Mouse (Mus musculus) ES-E14 (cell line): ENCODE measurements around the gene Epas1.

Experiments used
- HCFC1 ChIP-seq: IDR thresholded peaks from 2 replicates; pipeline ENCODE4 v1.6.1; 2012; ENCODE audit warnings: low read length, inconsistent platforms, borderline replicate concordance; ENCODE audit not compliant: insufficient read depth
- MAFK ChIP-seq: IDR thresholded peaks from 2 replicates; pipeline ENCODE4 v1.6.1; 2014; ENCODE audit warnings: mild to moderate bottlenecking, low read depth, low read length, inconsistent platforms; ENCODE audit not compliant: insufficient read depth
- ZC3H11A ChIP-seq: IDR thresholded peaks from 2 replicates; pipeline ENCODE4 v1.6.1; 2012; ENCODE audit warnings: low read depth, mild to moderate bottlenecking, inconsistent platforms, low read length, borderline replicate concordance
- ZNF384 ChIP-seq: IDR thresholded peaks from 2 replicates; pipeline ENCODE4 v1.6.1; 2012; ENCODE audit warnings: low read depth, low read length, inconsistent platforms

- TF ChIP-seq ZNF384 (no peak), MAFK (no peak), ZC3H11A (no peak), HCFC1 (no peak)
Measured at GRCm38 (mm10) chr17:86803147-86803546, 49.6 kb downstream of the Epas1 start.
